Mouse (Mus musculus) frontal cortex, adult (tissue): ENCODE data around the gene Gdf5.
A peak's percentile ranks its signal among the peaks of the same experiment; 100 is the strongest.
"Not testable (repeated sequence)": the region's sequence is repeated elsewhere in the genome, so short reads cannot be mapped to it uniquely, and the experiment has no call there.

ENCODE experiments used
- ATAC-seq: cut with Nextera tagmentation; 2 replicates; pipeline ENCODE4 v1.9.2; 2017; ENCODE audit warnings: mild to moderate bottlenecking, moderate library complexity, mixed read lengths; ENCODE audit not compliant: low TSS enrichment

Gdf5 gene

GRCm38 (mm10) chr2:155941697-155942442 is 3.3 kb downstream of the Gdf5 start:
- no peak for ATAC-seq

DNA sequence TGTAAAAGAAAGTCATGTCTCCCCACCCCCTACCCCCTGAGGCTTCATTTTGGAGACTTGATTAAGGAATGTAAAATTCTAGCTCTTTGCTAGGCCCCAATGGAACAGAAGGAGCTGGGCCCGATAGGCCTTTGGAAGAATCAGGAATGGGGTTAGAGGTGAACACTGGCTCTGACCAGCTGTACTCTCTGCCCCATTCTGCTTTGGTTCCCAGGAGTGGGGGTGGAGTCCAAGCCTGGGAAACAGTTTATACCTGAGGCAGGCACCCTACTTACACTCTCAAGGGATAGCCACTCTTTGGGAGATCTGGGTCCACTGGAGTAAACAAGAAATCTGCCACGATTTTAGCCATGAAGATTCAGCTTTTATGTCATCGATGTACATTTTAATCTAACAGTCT is 4.5 kb downstream of the Gdf5 start, which contains the start of gene Gm15557:
Gm15557 (plus strand) TSS at position 48 of the 400 bp plus-strand sequence.
- ATAC-seq, result no peak

DNA sequence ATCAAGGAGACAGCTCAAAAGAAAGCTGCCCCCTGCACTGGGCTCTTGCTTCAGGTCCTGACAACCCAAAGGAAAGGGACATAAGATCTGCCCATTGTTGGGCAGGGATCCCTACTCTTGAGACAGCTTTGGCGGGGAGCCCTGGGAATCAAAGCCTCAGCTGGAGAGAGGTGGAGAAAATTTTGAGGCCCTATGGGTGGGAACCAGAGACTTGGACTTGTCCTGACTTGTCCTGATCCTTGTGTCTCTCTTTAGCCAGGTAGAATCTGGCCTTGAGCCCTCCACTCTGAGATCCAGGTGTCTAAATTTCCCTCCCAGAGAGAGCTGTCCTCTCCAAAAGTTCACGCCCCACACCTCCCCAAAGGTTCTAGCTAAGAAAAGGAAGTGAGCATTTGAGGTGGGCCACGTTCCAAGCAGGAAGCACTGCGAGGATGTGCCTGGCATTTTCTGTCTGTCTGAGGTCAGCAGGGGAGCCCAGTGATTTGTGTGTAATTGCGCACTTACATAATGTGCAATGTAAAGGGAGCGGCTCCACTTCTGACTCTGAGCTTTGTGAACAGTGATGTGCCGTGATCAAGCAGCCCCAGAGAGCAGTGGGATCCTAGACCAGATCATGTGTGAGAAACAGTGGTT is 5.2 kb downstream of the Gdf5 start:
- ATAC-seq, result no peak

DNA sequence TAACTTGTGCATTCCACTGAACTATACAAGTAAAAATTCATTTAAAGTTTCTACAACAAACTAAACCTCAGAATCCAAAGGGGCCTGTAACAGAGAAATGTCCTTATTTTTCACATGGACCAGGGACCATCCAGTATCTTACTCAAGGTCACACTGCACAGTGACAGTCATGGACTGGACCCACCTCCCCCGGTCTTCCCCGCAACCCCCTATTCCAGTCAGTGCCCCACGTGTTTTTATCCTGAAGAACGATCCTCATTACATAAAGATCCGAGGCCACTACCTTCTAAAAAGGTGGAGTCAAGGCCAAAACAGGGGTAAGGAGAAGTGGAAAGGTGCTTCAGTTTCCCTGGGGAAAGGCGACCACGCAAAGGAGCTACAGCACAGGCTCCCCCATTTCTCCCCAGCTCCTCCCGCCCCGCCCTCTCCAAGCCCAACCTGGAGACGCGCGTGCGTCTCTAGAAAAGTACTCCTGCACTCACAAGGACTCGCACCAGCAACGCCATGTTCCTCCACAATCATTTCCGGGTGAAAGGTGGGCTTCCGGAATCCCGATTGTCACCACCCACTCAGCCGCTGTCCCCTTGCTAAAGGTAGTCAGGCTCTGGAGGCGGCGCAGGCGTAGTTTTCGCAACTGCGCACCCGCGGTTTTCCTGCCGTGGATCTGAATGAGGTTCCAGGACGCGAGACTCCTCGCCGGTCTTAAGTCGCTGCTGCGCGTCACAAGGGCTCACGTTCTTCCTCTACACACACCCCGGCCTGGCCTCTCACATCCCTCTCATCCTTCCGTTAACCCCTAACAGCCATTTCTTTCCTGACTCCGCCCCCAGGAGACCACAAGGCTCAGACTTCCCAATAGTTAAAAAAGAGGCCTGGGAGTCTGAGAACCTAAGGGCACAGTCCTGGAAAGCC is 15.4 kb downstream of the Gdf5 start, which contains the start of gene Uqcc1:
Uqcc1 (minus strand) TSS at position 780 of the 912 bp plus-strand sequence.
- peak; percentile 97 for ATAC-seq

- no peak for ATAC-seq
Measured at GRCm38 (mm10) chr2:155928711-155929345, 16.3 kb downstream of the Gdf5 start.

DNA sequence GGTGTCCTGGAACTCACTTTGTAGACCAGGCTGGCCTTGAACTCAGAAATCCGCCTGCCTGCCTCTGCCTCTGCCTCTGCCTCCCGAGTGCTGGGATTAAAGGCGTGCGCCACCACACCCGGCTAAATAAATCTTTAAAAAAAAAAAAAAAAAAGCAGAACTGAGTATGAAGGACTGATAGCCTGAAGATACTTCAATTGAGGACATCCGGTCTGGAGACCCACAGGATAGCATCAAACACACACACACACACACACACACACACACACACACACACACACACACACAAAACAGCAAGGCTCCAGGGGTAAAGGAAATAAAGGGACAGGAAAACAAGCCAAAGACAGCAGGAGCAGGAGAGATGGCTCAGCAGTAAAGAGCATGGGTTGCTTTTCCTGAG is 20.0 kb downstream of the Gdf5 start:
- ATAC-seq, result not testable (repeated sequence)

- no peak for ATAC-seq
Measured at GRCm38 (mm10) chr2:155923143-155923542, 22.0 kb downstream of the Gdf5 start.

DNA sequence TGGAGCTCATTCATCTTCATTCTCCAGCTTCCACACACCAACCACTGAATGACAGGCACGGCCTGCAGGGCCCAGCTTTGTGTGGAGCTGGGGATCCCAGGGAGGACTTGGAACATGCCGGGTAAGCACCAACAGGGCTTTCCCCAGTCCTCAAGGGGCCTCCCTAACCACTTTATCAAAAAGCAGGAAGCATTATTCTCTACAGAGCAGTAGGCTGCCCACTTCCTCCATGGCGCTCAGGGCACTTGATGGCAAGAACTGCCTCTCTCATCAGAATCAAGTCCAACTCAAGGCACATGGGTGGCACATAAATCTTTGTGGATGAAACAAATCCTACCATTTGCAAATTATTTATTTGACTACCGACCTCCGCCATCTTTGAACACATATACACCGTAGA is 30.5 kb downstream of the Gdf5 start:
- ATAC-seq, result no peak

DNA sequence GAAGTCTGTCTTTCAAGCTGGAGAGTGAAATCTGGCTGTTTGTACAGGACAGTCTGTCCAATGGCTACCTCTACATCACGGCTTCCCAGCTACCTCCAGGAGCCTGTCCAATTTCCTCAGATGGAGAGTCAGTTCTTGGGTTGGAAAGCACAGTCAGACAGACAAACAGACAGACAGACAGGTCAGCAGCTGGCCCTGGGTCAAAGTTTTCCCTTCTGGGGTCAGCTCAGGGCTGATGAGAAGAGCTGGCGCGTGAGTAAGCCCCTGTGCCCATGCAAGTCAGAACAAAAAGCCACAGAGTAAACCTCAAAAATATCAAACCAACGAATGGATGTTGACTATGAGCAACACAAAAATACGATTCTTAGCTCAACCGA is 41.5 kb downstream of the Gdf5 start:
- ATAC-seq, result no peak

DNA sequence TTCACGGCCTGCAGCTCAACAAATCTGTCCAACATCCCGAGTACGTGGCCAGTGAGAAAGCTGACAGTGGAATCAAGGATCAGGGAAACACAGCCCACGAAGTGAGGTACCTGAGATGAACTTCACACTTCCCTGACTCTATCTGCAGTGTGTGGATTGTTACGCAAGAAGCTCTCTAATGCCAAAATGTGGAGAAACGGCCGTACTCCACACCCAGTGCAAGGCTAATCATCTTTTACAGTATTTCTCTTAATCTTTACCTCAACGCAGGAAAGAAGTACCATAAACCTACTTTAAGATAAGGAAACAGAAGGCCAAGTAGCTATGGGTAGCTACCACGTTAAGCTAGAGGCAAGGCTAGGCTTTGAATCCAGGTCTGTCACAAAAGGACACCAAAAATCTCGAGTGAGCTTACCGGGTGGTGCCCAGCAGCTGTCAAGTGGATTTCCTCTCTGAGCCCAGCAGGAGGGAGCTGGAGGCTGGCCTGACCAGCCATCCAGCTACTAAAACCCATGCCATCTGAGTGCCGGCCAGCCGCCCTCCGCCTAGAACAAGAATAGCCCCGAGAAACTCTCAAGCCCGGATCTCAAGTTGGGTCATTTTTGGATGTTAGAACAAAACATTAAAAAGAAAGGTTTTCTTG is 42.1 kb downstream of the Gdf5 start:
- ATAC-seq, result no peak

DNA sequence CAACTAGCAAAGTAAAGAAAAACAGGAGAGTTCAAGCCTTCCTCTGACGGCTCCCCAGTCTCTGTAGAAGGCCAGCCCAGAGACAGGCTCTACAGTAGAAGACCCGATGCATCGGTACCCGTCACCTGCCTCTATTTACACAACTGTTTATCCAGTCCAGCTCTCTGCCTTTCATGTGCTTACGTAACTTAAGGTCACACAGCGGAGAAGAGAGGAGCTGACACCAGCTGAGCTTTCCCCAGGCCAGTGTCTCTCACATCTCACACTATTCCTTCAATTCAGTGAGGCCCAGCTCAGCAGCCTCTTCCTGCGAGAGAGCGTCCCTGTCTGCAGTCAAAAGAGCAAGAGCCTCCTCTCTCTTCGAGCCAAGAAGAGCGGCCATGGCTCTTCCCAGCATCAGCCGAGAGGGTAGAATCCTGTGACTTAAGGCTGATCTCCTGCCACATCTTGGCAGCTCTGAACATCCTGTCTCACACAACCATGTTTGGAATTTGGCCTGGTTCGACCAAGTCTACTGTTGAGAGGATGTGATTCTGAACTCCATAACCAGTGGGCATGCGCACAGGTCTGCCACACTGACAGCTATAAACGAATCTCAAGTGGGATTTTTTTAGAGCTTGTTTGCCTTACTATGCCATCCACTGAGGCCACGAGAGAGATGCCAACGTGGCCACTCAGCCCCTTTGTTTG is 50.0 kb downstream of the Gdf5 start:
- no peak for ATAC-seq

GRCm38 (mm10) chr2:155894307-155895045 is 50.7 kb downstream of the Gdf5 start:
- ATAC-seq, result no peak
